Mouse (Mus musculus): ENCODE results near the gene Prl7d1. TPM values are rescaled to one million over a fixed set of nuclear protein-coding genes. Genes with fewer than 3 reads are reported as not detected.
"Not testable (repeated sequence)": the region's sequence is repeated elsewhere in the genome, so short reads cannot be mapped to it uniquely, and the experiment has no call there.

Gene Prl7d1
- total RNA-seq (2015; ENCODE audit: low replicate concordance) (not detected in 2 replicates), total RNA-seq (2017; ENCODE audit: low replicate concordance) (not detected in 2 replicates)

DNA sequence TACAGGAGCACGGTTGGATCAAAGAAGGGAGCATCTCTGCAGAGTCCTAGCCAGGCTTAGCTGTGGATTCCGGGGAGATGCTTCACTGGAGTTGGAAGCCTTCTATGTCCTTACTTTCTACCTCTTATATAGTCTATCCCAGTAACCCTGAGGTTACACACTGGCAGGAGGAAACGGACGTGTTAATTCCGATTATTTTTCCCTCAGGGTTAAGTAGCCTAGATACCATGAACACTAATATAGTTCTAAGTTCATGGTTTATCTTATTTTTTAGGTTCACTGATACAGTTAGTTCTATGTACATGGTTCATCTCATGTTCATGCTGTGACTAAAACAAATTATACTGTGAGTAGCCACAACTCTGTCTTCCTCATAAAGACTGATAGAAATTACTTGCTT lies at the start of gene Prl7d1:
Gene Prl7d1, minus strand, starts transcription at position 101 of the 400 bp plus-strand sequence.
- no peak for ATAC-seq (replicated peaks; ENCODE audit: low FRiP score, poor library complexity, severe bottlenecking)

GRCm38 (mm10) chr13:27734512-27735186 lies 18.1 kb upstream of the Prl7d1 start:
- ATAC-seq (replicated peaks; ENCODE audit: low FRiP score, poor library complexity, severe bottlenecking), result no peak

- ATAC-seq (replicated peaks; ENCODE audit: low FRiP score, poor library complexity, severe bottlenecking), result not testable (repeated sequence)
These were observed 13.9 kb upstream of the Prl7d1 start for GRCm38 (mm10) chr13:27730286-27730959.

DNA sequence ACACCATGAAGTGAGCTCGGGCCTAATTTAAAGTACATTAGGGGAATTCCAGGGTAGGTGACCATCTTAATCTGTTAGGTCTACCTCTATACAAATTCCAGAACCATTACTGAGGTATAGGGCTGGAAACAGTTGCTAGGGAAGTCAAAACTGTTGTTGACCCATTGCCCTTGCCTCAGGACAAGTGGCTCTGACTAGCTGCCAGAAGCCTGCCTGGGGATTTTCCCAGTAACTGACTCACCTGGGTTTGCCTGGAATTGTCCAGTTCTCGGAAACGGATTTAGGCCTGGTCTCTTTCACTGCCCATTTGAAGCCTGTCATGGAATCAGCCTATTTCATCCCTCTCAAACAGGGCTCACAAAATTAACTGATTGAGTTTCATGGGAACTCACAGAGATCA lies 8.5 kb upstream of the Prl7d1 start:
- not testable (repeated sequence) for ATAC-seq (replicated peaks; ENCODE audit: low FRiP score, poor library complexity, severe bottlenecking)

- ATAC-seq (replicated peaks; ENCODE audit: low FRiP score, poor library complexity, severe bottlenecking), result no peak
These were observed 10.0 kb downstream of the Prl7d1 start for GRCm38 (mm10) chr13:27706521-27706920.

DNA sequence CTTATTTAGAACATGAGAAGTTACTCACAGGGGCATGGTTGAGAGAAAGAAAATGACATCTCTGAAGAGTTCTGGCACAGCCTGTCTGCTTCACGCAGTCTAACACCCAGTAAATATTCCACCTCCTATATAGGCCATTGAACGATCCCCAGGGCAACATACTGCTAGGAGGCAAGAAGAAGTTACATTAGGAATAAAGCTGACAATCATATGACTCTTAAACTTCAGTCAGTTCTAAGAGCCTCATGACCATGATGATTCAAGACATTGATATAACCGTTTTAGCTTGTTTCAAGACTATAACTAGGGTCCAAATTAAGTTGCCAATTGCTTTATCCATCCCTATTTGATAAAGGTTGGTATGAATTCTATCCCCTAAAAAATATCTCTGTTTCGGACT lies 48.6 kb downstream of the Prl7d1 start, which contains the start of gene Prl7a2:
Gene Prl7a2, minus strand, starts transcription at position 101 of the 400 bp plus-strand sequence.
- no peak for ATAC-seq (replicated peaks; ENCODE audit: low FRiP score, poor library complexity, severe bottlenecking)

DNA sequence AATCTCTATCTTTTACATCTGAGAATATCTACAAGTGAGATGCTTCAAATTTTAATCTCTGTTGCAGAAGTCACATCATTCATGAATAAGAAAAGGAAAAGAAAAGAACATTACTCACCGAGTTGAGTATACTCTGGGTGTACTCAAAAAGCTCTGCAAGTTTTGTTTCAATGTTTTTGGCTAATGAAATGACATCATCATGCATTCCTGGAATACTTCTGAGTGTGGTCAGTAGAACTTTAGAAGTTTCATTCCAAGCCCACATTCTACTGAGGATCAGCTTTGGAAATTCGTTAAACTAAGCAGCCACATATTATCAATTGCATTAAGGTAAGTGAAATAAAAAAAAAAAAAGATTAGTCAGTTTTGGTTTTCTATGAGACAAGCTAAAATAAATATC lies 55.8 kb downstream of the Prl7d1 start:
- ATAC-seq (replicated peaks; ENCODE audit: low FRiP score, poor library complexity, severe bottlenecking), result no peak

Other genes with a start within 250 kb of the Prl7d1 start
- not detected in 2 replicates for gene Prl8a8, start 203.5 kb downstream of the Prl7d1 start, total RNA-seq (2015; ENCODE audit: low replicate concordance)
- not detected in 2 replicates for gene Prl8a8, start 203.5 kb downstream of the Prl7d1 start, total RNA-seq (2017; ENCODE audit: low replicate concordance)
- gene Prl8a9, start 152.1 kb downstream of the Prl7d1 start, total RNA-seq (2015; ENCODE audit: low replicate concordance), result not detected in 2 replicates
- gene Prl8a9, start 152.1 kb downstream of the Prl7d1 start, total RNA-seq (2017; ENCODE audit: low replicate concordance), result not detected in 2 replicates
- not detected in 2 replicates for gene Prl8a1, start 134.6 kb downstream of the Prl7d1 start, total RNA-seq (2015; ENCODE audit: low replicate concordance)
- gene Prl8a1, start 134.6 kb downstream of the Prl7d1 start, total RNA-seq (2017; ENCODE audit: low replicate concordance), result not detected in 2 replicates
- not detected in 2 replicates for gene Prl7b1, start 106.2 kb downstream of the Prl7d1 start, total RNA-seq (2015; ENCODE audit: low replicate concordance)
- not detected in 2 replicates for gene Prl7b1, start 106.2 kb downstream of the Prl7d1 start, total RNA-seq (2017; ENCODE audit: low replicate concordance)
- gene Prl7a1, start 74.2 kb downstream of the Prl7d1 start, total RNA-seq (2015; ENCODE audit: low replicate concordance), result not detected in 2 replicates
- gene Prl7a1, start 74.2 kb downstream of the Prl7d1 start, total RNA-seq (2017; ENCODE audit: low replicate concordance), result not detected in 2 replicates
- not detected in 2 replicates for gene Prl7a2, start 48.7 kb downstream of the Prl7d1 start, total RNA-seq (2015; ENCODE audit: low replicate concordance)
- gene Prl7a2, start 48.7 kb downstream of the Prl7d1 start, total RNA-seq (2017; ENCODE audit: low replicate concordance), result not detected in 2 replicates
- not detected in 2 replicates for gene Prl7c1, start 64.1 kb upstream of the Prl7d1 start, total RNA-seq (2015; ENCODE audit: low replicate concordance)
- not detected in 2 replicates for gene Prl7c1, start 64.1 kb upstream of the Prl7d1 start, total RNA-seq (2017; ENCODE audit: low replicate concordance)
- gene Prl2a1, start 84.9 kb upstream of the Prl7d1 start, total RNA-seq (2015; ENCODE audit: low replicate concordance), result not detected in 2 replicates
- gene Prl2a1, start 84.9 kb upstream of the Prl7d1 start, total RNA-seq (2017; ENCODE audit: low replicate concordance), result not detected in 2 replicates
- gene Prl2c1, start 132.6 kb upstream of the Prl7d1 start, total RNA-seq (2015; ENCODE audit: low replicate concordance), result not detected in 2 replicates
- not detected in 2 replicates for gene Prl2c1, start 132.6 kb upstream of the Prl7d1 start, total RNA-seq (2017; ENCODE audit: low replicate concordance)

Measured in erythroid progenitor cell, adult 5-6 weeks (primary cell).